Mouse (Mus musculus) layer of hippocampus, postnatal 14 days (tissue): ENCODE data around the gene Dkk3. TPM values are rescaled to one million over a fixed set of nuclear protein-coding genes. Genes with fewer than 3 reads are reported as not detected.

Experiments
- DNase-seq, 2 experiments: peaks; one replicate each; pipeline ENCODE4 v3.0.0; 2021 to 2022; ENCODE audit warnings: low spot score in 2 of 2, mixed read lengths in 1 of 2
- total RNA-seq, 2 experiments: library from RNA; stranded (reverse); gene quantifications; 2 replicates each; pipeline ENCODE4 v1.2.3; 2021

Dkk3 gene
- total RNA-seq, 2 experiments from 2014 or later = 162 to 171 TPM

DNA sequence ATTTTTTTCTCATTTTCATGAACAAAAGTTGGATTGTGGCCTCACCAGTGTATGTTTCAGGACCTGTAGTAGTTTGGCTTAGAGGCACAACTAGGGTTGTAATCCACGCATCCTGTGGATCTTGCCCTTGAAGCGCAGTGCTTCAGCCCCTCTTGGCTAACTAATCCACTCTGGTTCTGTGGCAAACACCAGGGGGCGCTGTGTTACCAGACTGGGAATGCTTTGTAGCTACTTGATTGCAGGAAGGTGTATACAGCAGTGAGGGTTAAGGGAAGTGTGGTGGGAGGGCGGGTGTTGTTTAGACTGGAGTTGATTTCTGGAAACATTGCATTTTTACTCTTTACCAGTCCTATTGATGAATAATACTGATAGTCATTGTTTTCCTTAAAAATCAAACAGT, 73.8 kb downstream of the Dkk3 start:
- peak; percentile 77 to 86 for DNase-seq

DNA sequence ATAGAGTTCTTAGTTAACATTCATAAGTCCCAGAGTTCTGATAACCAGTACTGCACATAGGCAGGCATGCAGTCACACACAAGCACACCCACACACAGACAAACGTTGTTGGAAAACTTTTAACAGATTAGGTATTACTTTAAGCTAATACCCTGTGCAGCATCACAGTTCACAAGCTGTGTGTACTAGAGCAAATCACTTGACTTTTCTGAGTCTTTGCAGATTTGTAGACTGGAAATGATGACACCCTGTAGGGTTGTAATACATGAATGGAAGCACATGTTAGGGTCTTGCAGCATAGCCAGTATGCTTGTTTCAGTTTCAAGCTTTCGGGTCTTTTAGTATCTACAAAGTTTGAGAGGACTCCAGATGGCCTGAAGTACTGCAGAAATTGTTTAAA, 74.6 kb downstream of the Dkk3 start:
- DNase-seq = no peak

DNA sequence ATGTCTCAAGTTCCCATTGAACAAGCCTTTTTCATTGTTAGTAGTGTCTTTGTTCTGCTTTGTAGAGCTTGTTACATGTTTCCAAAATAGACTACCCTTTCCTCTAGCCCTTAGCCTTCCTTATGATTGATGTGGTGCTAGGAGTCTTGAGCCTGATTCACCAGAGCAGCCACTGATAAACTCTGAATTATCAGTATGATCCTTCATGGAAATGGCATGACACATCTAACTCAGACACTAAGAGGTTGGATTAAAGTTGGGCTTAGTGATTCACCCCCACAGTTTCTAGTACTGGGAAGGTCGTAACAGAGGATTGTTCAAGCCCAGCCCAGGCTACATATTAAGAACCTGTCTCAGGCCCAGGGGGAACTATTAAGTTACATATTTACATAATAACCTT, 76.2 kb downstream of the Dkk3 start:
- DNase-seq = no peak

DNA sequence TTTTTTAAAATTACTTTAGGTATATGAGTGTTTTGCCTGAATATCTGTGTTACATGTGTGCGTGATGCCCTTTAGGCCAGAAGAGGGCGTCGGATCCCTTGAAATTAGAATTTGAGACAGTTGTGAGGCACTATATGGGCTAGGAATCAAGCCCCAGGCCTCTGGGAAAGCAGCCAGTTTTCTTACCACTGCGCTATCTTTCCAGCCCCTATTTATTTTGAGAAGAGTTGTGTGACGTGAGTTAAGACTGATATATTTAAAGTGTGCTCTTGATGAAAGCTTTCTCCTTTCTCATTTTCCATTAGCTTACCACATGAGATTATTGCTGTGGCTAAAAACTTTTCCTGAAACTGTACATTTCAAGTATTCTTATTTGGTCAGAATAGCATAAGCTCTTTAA, 84.0 kb downstream of the Dkk3 start:
- no peak for DNase-seq

Other genes with a start within 250 kb of the Dkk3 start
- gene Usp47, start 135.6 kb downstream of the Dkk3 start, total RNA-seq = 10 to 100 TPM; 64.3 to 66.0 TPM
- gene Mical2, start 66.8 kb upstream of the Dkk3 start, total RNA-seq = 100 to 1,000 TPM; 573 to 577 TPM